8 mouse cellular contexts compared by ENCODE assay signal in genomic region chr2:75832781-75833180, GRCm38 (mm10). TPM values are rescaled to one million over a fixed set of nuclear protein-coding genes. Genes with fewer than 3 reads are reported as not detected.
A peak's percentile ranks its signal among the peaks of the same experiment; 100 is the strongest.
DNase-seq lines count a peak whose midpoint lies in the region; ATAC-seq and TF ChIP-seq lines count a peak whose summit lies in the region.

No protein-coding gene starts in this region.

- no peaks in the 10 kb centered on the region for H3K27me3 ChIP-seq in heart, embryonic 16.5 days (ENCODE audit: control insufficient read depth, insufficient read depth, low read length)
- no peaks in the 10 kb centered on the region for H3K27me3 ChIP-seq in ES-Bruce4 (ENCODE audit: control insufficient read depth, insufficient read depth, low read length, poor library complexity, severe bottlenecking)
- H3K27me3 ChIP-seq in forebrain, postnatal 0 days (ENCODE audit: insufficient read depth, low read length) = no peaks in the 10 kb centered on the region
- H3K27me3 ChIP-seq in midbrain, embryonic 11.5 days (ENCODE audit: control insufficient read depth, insufficient read depth, low read length) = no peaks in the 10 kb centered on the region

- no peaks in the 10 kb centered on the region for H3K9me3 ChIP-seq in heart, embryonic 16.5 days (replicated peaks; ENCODE audit: control insufficient read depth, low read length)
- H3K9me3 ChIP-seq in ES-Bruce4 (replicated peaks; ENCODE audit: control insufficient read depth, insufficient read depth, low read length, poor library complexity, severe bottlenecking) = no peaks in the 10 kb centered on the region
- no peaks in the 10 kb centered on the region for H3K9me3 ChIP-seq in forebrain, postnatal 0 days (ENCODE audit: low read length)
- no peaks in the 10 kb centered on the region for H3K9me3 ChIP-seq in midbrain, embryonic 11.5 days (ENCODE audit: control insufficient read depth, low read length)

- no peak for TF ChIP-seq CTCF in ES-Bruce4 (IDR thresholded peaks at IDR 0.05; ENCODE audit: low read depth, low read length)
- no peak for TF ChIP-seq CTCF in forebrain, postnatal 0 days (IDR thresholded peaks at IDR 0.05; ENCODE audit: low read depth)

- H3K27ac ChIP-seq in heart, embryonic 16.5 days (ENCODE audit: low read length) = peak overlapping the region; percentile 84
- H3K27ac ChIP-seq in ES-Bruce4 (ENCODE audit: insufficient read depth, low read length) = no peak overlapping the region
- H3K27ac ChIP-seq in forebrain, postnatal 0 days (ENCODE audit: low read depth, low read length) = peak overlapping the region; percentile 64
- H3K27ac ChIP-seq in midbrain, embryonic 11.5 days (ENCODE audit: low read depth, low read length) = no peak overlapping the region; the same call in 1 of the 2 replicates

- peak overlapping the region; percentile 95 for H3K9ac ChIP-seq in heart, embryonic 16.5 days (ENCODE audit: low read length)
- H3K9ac ChIP-seq in ES-Bruce4 (ENCODE audit: low read depth, poor library complexity, severe bottlenecking) = peak overlapping the region; percentile 90
- H3K9ac ChIP-seq in forebrain, postnatal 0 days = peak overlapping the region; percentile 84
- H3K9ac ChIP-seq in midbrain, embryonic 11.5 days (ENCODE audit: low read length) = peak overlapping the region; percentile 86

- peak overlapping the region; percentile 93 for H3K4me2 ChIP-seq in heart, embryonic 16.5 days (ENCODE audit: low read depth, low read length)
- H3K4me2 ChIP-seq in forebrain, postnatal 0 days (ENCODE audit: low read depth) = peak overlapping the region; percentile 73
- H3K4me2 ChIP-seq in midbrain, embryonic 11.5 days = peak overlapping the region; percentile 58

- no peak for TF ChIP-seq POLR2A in ES-Bruce4 (IDR thresholded peaks at IDR 0.05; ENCODE audit: insufficient read depth, low read length)

- WGBS in heart, embryonic 16.5 days = 1% methylated on average over 5 of the region's 5 CpGs
- WGBS in forebrain, postnatal 0 days = 2% methylated on average over 5 of the region's 5 CpGs
- 3% methylated on average over 5 of the region's 5 CpGs for WGBS in midbrain, embryonic 11.5 days

- H3K4me3 ChIP-seq in heart, embryonic 16.5 days (ENCODE audit: low read length) = peak overlapping the region; percentile 95
- peak overlapping the region; percentile 95 for H3K4me3 ChIP-seq in ES-Bruce4 (ENCODE audit: low read depth, low read length)
- H3K4me3 ChIP-seq in forebrain, postnatal 0 days (ENCODE audit: low read depth, low read length) = peak overlapping the region; percentile 80
- peak overlapping the region; percentile 62 for H3K4me3 ChIP-seq in midbrain, embryonic 11.5 days (ENCODE audit: low read depth, low read length)

- no peaks in the 10 kb centered on the region for H3K36me3 ChIP-seq in heart, embryonic 16.5 days (ENCODE audit: control insufficient read depth, insufficient read depth)
- no peaks in the 10 kb centered on the region for H3K36me3 ChIP-seq in ES-Bruce4 (ENCODE audit: control insufficient read depth, insufficient read depth, low read length, poor library complexity, severe bottlenecking)
- no peaks in the 10 kb centered on the region for H3K36me3 ChIP-seq in forebrain, postnatal 0 days (ENCODE audit: insufficient read depth)
- no peaks in the 10 kb centered on the region for H3K36me3 ChIP-seq in midbrain, embryonic 11.5 days (ENCODE audit: control insufficient read depth, insufficient read depth, low read length)

- intact Hi-C loops in heart, postnatal 14 days (cut with DNase I) = loop anchor here (5.0 kb wide), 1 partner anchor 35 kb away; no protein-coding TSS in a partner anchor
- intact Hi-C loops in gastrocnemius, postnatal 14 days (cut with DNase I; ENCODE audit: low total_unique reads) = no loop called here

- peaks cover 20% of the 10 kb centered on the region for H3K4me1 ChIP-seq in heart, embryonic 16.5 days (ENCODE audit: control insufficient read depth, insufficient read depth, low read length)
- peaks cover 2% of the 10 kb centered on the region for H3K4me1 ChIP-seq in ES-Bruce4 (ENCODE audit: control insufficient read depth, insufficient read depth, low read length)
- peaks cover 10% of the 10 kb centered on the region for H3K4me1 ChIP-seq in forebrain, postnatal 0 days (ENCODE audit: insufficient read depth)
- H3K4me1 ChIP-seq in midbrain, embryonic 11.5 days (ENCODE audit: control insufficient read depth, insufficient read depth, low read length) = peaks cover 13% of the 10 kb centered on the region

- ATAC-seq in heart, embryonic 16.5 days (replicated peaks; ENCODE audit: extremely low read depth, insufficient read depth, low FRiP score) = no peak
- ATAC-seq in forebrain, postnatal 0 days = peak; percentile 2; the same call in 1 of the 2 replicates
- ATAC-seq in midbrain, embryonic 11.5 days (ENCODE audit: low FRiP score) = no peak

- TF ChIP-seq EP300 in ES-Bruce4 (IDR thresholded peaks at IDR 0.05; ENCODE audit: insufficient read depth, low read depth, low read length) = no peak

- no peak for DNase-seq in heart, postnatal 14 days
- DNase-seq in forebrain, postnatal 0 days = no peak
- DNase-seq in midbrain, embryonic 11.5 days (ENCODE audit: low spot score, missing footprints) = no peak
- DNase-seq in gastrocnemius, postnatal 4 days (ENCODE audit: low spot score in 2 of 2) = no peak
- no peak for DNase-seq in gastrocnemius, postnatal 14 days
- no peak for DNase-seq in layer of hippocampus, postnatal 14 days (ENCODE audit: low spot score in 2 of 2)

RNA-seq across cellular contexts. Expression of gene Agps, which starts 0.8 kb away (rescaled TPM):
- polyA plus RNA-seq in heart, embryonic 16.5 days (2015; fragmentation: Nextera tagmentation; extraction: Ambion mirVana) = 24.1 and 24.7 TPM in 2 replicates
- 10 to 100 TPM; 38.6 to 39.2 TPM for total RNA-seq in heart, postnatal 14 days (2021)
- polyA plus RNA-seq in ES-Bruce4 (2011; ENCODE audit: insufficient read depth, insufficient read length, low read depth, missing spikeins) = 99.7 and 130 TPM in 2 replicates
- total RNA-seq in forebrain, postnatal 0 days (2014; rRNA removed) = 37.9 and 43.6 TPM in 2 replicates
- 6.4 and 12.6 TPM in 2 replicates for polyA plus RNA-seq in forebrain, postnatal 0 days (2015; fragmentation: Nextera tagmentation; extraction: Ambion mirVana)
- 44.0 and 46.3 TPM in 2 replicates for polyA plus RNA-seq in midbrain, embryonic 11.5 days (2014; fragmentation: Nextera tagmentation; extraction: Ambion mirVana)
- 10 to 100 TPM; 39.8 to 43.9 TPM for total RNA-seq in gastrocnemius, postnatal 4 days (2021)
- 10 to 100 TPM; 23.0 to 25.9 TPM for total RNA-seq in gastrocnemius, postnatal 14 days (2021)
- total RNA-seq in layer of hippocampus, postnatal 14 days (2021) = 10 to 100 TPM; 47.2 to 56.5 TPM

Comparison
In these comparisons a context has a peak if more than half of its experiments do, and no peak if none do; other contexts are left out.
1. H3K27ac ChIP-seq: peak in heart, embryonic 16.5 days (single experiment) and forebrain, postnatal 0 days (single experiment); none in ES-Bruce4 (single experiment) and midbrain, embryonic 11.5 days (single experiment).
2. Peak in every context shown above with its lines, with median percentiles within 50 percentile points of each other: H3K4me2 ChIP-seq, H3K4me3 ChIP-seq and H3K9ac ChIP-seq.